Mouse (Mus musculus) embryonic facial prominence, embryonic 10.5 days (tissue): ENCODE data around the gene Adm. TPM values are rescaled to one million over a fixed set of nuclear protein-coding genes. Genes with fewer than 3 reads are reported as not detected.

Experiments
- DNase-seq: peaks from one replicate; pipeline ENCODE4 v3.0.0-alpha.2; 2017; ENCODE audit warnings: low spot score
- H3K27ac ChIP-seq: fragments of 300-500 bp; sonication (generic); replicated peaks from 2 replicates; pipeline ENCODE4 v1.5.1; 2016; ENCODE audit warnings: mild to moderate bottlenecking
- H3K27me3 ChIP-seq: fragments of 300-500 bp; sonication (generic); replicated peaks from 2 replicates; pipeline ENCODE4 v1.6.1; 2016; ENCODE audit warnings: low read depth, mild to moderate bottlenecking; ENCODE audit not compliant: poor library complexity, severe bottlenecking
- H3K36me3 ChIP-seq: fragments of 300-500 bp; sonication (generic); replicated peaks from 2 replicates; pipeline ENCODE4 v1.6.1; 2016; ENCODE audit warnings: mild to moderate bottlenecking, moderate library complexity
- H3K4me1 ChIP-seq: fragments of 300-500 bp; sonication (generic); 2 replicates; pipeline ENCODE4 v1.6.1; 2016
- H3K4me3 ChIP-seq: fragments of 300-500 bp; sonication (generic); 2 replicates; pipeline ENCODE4 v1.5.1; 2016; ENCODE audit warnings: mild to moderate bottlenecking, moderate library complexity
- H3K9me3 ChIP-seq: fragments of 300-500 bp; sonication (generic); 2 replicates; pipeline ENCODE4 v1.6.1; 2016; ENCODE audit warnings: mild to moderate bottlenecking
- WGBS: fragments of 180-500 bp; shearing (Covaris S2); methylation state at CpG from one replicate; pipeline ENCODE4 v1.1.7; 2016; 5-methylcytosine and 5-hydroxymethylcytosine counted together
- polyA plus RNA-seq: library from polyadenylated mRNA; unstranded; fragments of >200 nt; fragmentation: Nextera tagmentation; extraction: Ambion mirVana; gene quantifications from 2 replicates; pipeline ENCODE4 v1.2.1, GENCODE M21; 2016

Adm gene
- polyA plus RNA-seq, 1 experiment from 2014 or later, result 1.9 TPM

- DNase-seq, result no peak
- H3K27ac ChIP-seq, result no peak overlapping the region
- H3K36me3 ChIP-seq, result no peaks in the 10 kb centered on the region; the same call in 1 of the 2 replicates
- no peaks in the 10 kb centered on the region for H3K27me3 ChIP-seq
- peaks cover 9% of the 10 kb centered on the region; the same call in 1 of the 2 replicates for H3K4me1 ChIP-seq
- no peak overlapping the region for H3K4me3 ChIP-seq
- 85% methylated on average over 6 of the region's 6 CpGs for WGBS
- peaks cover 7% of the 10 kb centered on the region for H3K9me3 ChIP-seq
Measured at GRCm38 (mm10) chr7:110649133-110649987, 21.9 kb downstream of the Adm start.

- DNase-seq, result no peak
- 82% methylated on average over 4 of the region's 4 CpGs for WGBS
Measured at GRCm38 (mm10) chr7:110650491-110650890, 23.0 kb downstream of the Adm start.

GRCm38 (mm10) chr7:110651091-110651490 is 23.6 kb downstream of the Adm start:
- H3K36me3 ChIP-seq, result no peaks in the 10 kb centered on the region; the same call in 1 of the 2 replicates
- no peak overlapping the region for H3K27ac ChIP-seq
- no peak overlapping the region for H3K4me3 ChIP-seq
- no peak for DNase-seq
- no peaks in the 10 kb centered on the region for H3K4me1 ChIP-seq
- no peaks in the 10 kb centered on the region for H3K27me3 ChIP-seq
- H3K9me3 ChIP-seq, result peaks cover 7% of the 10 kb centered on the region
- WGBS, result 83% methylated on average over 6 of the region's 6 CpGs

More at GRCm38 (mm10) chr7:110650491-110650890, 23.0 kb downstream of the Adm start:
- H3K36me3 ChIP-seq, result no peaks in the 10 kb centered on the region; the same call in 1 of the 2 replicates
- peaks cover 4% of the 10 kb centered on the region; the same call in 1 of the 2 replicates for H3K4me1 ChIP-seq
- no peaks in the 10 kb centered on the region for H3K27me3 ChIP-seq
- no peak overlapping the region for H3K4me3 ChIP-seq
- H3K9me3 ChIP-seq, result peaks cover 7% of the 10 kb centered on the region
- H3K27ac ChIP-seq, result no peak overlapping the region

- H3K27me3 ChIP-seq, result no peaks in the 10 kb centered on the region
- H3K4me1 ChIP-seq, result no peaks in the 10 kb centered on the region
- H3K9me3 ChIP-seq, result no peaks in the 10 kb centered on the region
- no peak overlapping the region for H3K4me3 ChIP-seq
- H3K27ac ChIP-seq, result no peak overlapping the region
- H3K36me3 ChIP-seq, result no peaks in the 10 kb centered on the region
- DNase-seq, result no peak
- WGBS, result 76% methylated on average over 3 of the region's 3 CpGs
Measured at GRCm38 (mm10) chr7:110655230-110655629, 27.8 kb downstream of the Adm start.

- H3K27ac ChIP-seq, result no peak overlapping the region
- no peak overlapping the region for H3K4me3 ChIP-seq
- WGBS, result 80% methylated on average over 6 of the region's 6 CpGs
- DNase-seq, result no peak
- H3K36me3 ChIP-seq, result no peaks in the 10 kb centered on the region
- no peaks in the 10 kb centered on the region for H3K9me3 ChIP-seq
- no peaks in the 10 kb centered on the region for H3K4me1 ChIP-seq
- no peaks in the 10 kb centered on the region for H3K27me3 ChIP-seq
Measured at GRCm38 (mm10) chr7:110655966-110656365, 28.5 kb downstream of the Adm start.

DNA sequence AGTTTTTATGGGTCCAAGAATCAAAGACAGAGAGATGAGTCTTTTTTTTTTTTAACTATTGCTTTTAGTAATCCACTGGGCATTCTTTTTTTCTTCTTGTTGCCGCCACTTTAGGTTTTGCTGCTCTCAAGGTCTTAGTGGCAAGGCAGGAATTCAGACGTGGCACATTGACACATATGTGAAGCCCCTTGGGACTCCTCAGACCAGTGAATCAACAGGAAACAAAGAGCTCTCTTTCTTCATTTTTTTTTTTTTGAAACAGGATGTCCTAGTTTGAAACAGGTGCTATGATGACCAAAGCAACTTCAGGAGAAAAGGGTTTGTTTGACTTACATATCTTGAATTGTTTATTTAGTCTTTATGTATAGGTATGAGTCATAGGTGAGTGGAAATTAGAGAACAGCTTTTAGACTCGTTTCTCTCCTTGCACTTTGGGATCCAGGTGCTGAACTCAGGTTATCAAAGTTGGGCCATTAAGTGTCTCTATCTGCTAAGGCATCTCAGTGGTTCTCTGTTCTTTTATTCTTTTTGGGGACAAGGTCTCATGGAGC is 31.0 kb downstream of the Adm start:
- H3K9me3 ChIP-seq, result peaks cover 3% of the 10 kb centered on the region; the same call in 1 of the 2 replicates
- 56% methylated on average over 3 of the region's 3 CpGs for WGBS
- H3K27ac ChIP-seq, result no peak overlapping the region

DNA sequence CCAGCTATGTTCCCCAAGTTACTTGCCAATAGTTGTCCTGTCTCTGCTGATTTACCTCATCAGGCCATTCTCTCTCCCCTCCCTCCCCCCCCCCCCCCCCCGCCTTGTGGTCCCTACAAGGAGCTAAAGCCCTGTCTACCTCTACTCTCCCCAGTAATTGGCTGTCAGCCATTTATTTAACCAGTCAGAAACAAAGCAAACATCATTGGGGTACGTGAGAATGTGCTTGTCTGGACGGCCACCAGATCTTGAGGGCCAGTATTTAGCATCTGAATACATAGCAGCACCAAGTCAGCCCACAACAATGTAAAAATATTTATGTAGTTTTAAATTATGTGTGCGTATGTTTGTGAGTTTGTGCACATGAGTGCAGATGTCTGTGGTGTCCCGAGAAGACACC is 39.1 kb downstream of the Adm start:
- Histone ChIP-seq H3K27me3 (no peaks in the 10 kb centered on the region), H3K36me3 (no peaks in the 10 kb centered on the region), H3K4me1 (peaks cover 13% of the 10 kb centered on the region), H3K27ac (no peak overlapping the region), H3K9me3 (peaks cover 3% of the 10 kb centered on the region; the same call in 1 of the 2 replicates), H3K4me3 (no peak overlapping the region)
- no peak for DNase-seq
- WGBS, result 66% methylated on average over 5 of the region's 5 CpGs

More for the DNA sequence above, 31.0 kb downstream of the Adm start:
- H3K4me3 ChIP-seq, result no peak overlapping the region
- DNase-seq, result no peak
- H3K36me3 ChIP-seq, result no peaks in the 10 kb centered on the region
- no peaks in the 10 kb centered on the region for H3K4me1 ChIP-seq
- H3K27me3 ChIP-seq, result no peaks in the 10 kb centered on the region

- Histone ChIP-seq H3K9me3 (no peaks in the 10 kb centered on the region), H3K4me1 (peaks cover 14% of the 10 kb centered on the region), H3K4me3 (no peak overlapping the region), H3K36me3 (no peaks in the 10 kb centered on the region), H3K27ac (no peak overlapping the region), H3K27me3 (no peaks in the 10 kb centered on the region)
- 83% methylated on average over 6 of the region's 6 CpGs for WGBS
- no peak for DNase-seq
Measured at GRCm38 (mm10) chr7:110668247-110668646, 40.8 kb downstream of the Adm start.

GRCm38 (mm10) chr7:110668756-110669155 is 41.3 kb downstream of the Adm start:
- Histone ChIP-seq H3K9me3 (no peaks in the 10 kb centered on the region), H3K4me1 (peaks cover 14% of the 10 kb centered on the region), H3K27me3 (no peaks in the 10 kb centered on the region), H3K27ac (peak overlapping the region; percentile 41; the same call in 1 of the 2 replicates), H3K4me3 (no peak overlapping the region), H3K36me3 (no peaks in the 10 kb centered on the region)
- no peak for DNase-seq
- WGBS, result 31% methylated on average over 5 of the region's 5 CpGs

DNA sequence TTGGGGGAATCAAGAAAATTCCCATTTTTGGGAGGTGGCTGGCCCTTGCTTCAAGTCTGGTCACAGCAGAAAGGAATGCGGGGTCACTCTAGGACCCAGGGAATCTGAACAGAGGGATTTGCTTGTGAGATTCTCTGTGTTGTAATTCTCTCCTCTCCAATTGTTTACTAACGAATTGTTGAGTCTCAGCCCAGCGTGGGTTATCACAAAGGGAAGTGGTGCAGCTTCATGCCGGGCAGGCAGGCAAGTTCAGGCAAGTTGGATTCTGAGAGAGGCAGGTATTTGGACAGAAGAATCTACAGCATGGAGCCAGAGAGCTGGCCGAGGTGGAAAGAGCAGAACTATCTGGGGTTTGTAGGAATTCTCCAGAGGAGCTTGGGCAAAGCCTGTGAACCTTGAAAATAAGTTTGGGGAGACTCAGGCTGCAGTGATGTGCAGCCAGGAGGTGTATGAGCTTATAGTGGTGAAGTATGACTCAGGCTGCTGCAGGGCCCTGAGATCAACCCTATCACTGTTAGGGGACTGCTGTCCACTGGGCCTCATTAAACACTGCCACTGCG is 43.7 kb downstream of the Adm start:
- no peak for DNase-seq
- peak overlapping the region; percentile 48 for H3K27ac ChIP-seq

More for the DNA sequence above, 43.7 kb downstream of the Adm start:
- WGBS, result 51% methylated on average over 6 of the region's 6 CpGs
- Histone ChIP-seq H3K9me3 (no peaks in the 10 kb centered on the region), H3K4me1 (peaks cover 18% of the 10 kb centered on the region), H3K36me3 (no peaks in the 10 kb centered on the region), H3K4me3 (no peak overlapping the region), H3K27me3 (no peaks in the 10 kb centered on the region)
